Mouse (Mus musculus): ENCODE measurements at regions not wholly inside any gene's neighbourhood (a gene's known extent, or its start where the extent isn't known, plus 50 kb on each side); places are given as distances from the start of the nearest gene placed in this dataset.

DNA sequence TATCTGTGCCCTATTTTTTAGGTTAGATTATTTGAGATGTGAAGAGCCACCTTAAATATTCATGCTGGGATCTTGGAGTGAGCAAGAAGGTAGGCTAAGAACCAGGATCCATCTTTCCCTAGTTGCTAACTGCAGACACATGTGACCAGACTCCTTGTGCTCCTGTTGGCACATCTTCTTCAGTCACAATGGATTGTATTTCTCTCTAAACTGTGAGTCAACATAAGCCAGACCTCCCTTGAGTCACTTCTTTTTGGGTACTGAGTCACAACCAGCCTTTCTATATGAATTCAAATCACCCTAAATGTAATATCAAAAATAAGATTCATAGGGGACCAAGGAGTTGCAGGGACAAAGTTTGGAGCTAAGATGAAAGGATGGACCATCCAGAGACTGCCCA lies 217.9 kb downstream of the Lpin1 start:
- TF ChIP-seq CTCF (conservative IDR thresholded peaks at IDR 0.05; ENCODE audit: low read length): no peak
- TF ChIP-seq NANOG (IDR thresholded peaks at IDR 0.05; ENCODE audit: borderline replicate concordance, low read length): no peak
- no peak for TF ChIP-seq POU5F1 (IDR thresholded peaks at IDR 0.05; ENCODE audit: borderline replicate concordance, low read length)
